Mouse (Mus musculus) limb, embryonic 13.5 days (tissue): ENCODE results near the gene Rtl5. TPM values are rescaled to one million over a fixed set of nuclear protein-coding genes. Genes with fewer than 3 reads are reported as not detected.

Experiments
- ATAC-seq: fragments of 200-750 bp; cut with Nextera tagmentation; 2 replicates; pipeline ENCODE4 v1.8.0; 2017; ENCODE audit warnings: low read depth, moderate number of reproducible peaks, moderate TSS enrichment; ENCODE audit not compliant: low FRiP score
- H3K27ac ChIP-seq: fragments of 300-500 bp; sonication (generic); 2 replicates; pipeline ENCODE4 v1.5.1; 2015; ENCODE audit warnings: inconsistent platforms, mild to moderate bottlenecking, moderate library complexity
- H3K27me3 ChIP-seq: fragments of 300-500 bp; sonication (generic); 2 replicates; pipeline ENCODE4 v1.6.1; 2015; ENCODE audit warnings: mild to moderate bottlenecking, inconsistent platforms
- H3K36me3 ChIP-seq: fragments of 300-500 bp; sonication (generic); 2 replicates; pipeline ENCODE4 v1.6.1; 2015; ENCODE audit warnings: inconsistent platforms, mild to moderate bottlenecking, moderate library complexity
- H3K4me1 ChIP-seq: fragments of 300-500 bp; sonication (generic); 2 replicates; pipeline ENCODE4 v1.6.1; 2015; ENCODE audit warnings: inconsistent platforms
- H3K4me2 ChIP-seq: fragments of 300-500 bp; sonication (generic); replicated peaks from 2 replicates; pipeline ENCODE4 v1.6.1; 2015; ENCODE audit warnings: inconsistent platforms, mild to moderate bottlenecking, moderate library complexity
- H3K4me3 ChIP-seq: fragments of 300-500 bp; sonication (generic); 2 replicates; pipeline ENCODE4 v1.5.1; 2015; ENCODE audit warnings: moderate library complexity, mild to moderate bottlenecking, inconsistent platforms
- H3K9ac ChIP-seq: fragments of 300-500 bp; sonication (generic); 2 replicates; pipeline ENCODE4 v1.6.1; 2015; ENCODE audit warnings: mild to moderate bottlenecking, inconsistent platforms
- H3K9me3 ChIP-seq: fragments of 300-500 bp; sonication (generic); 2 replicates; pipeline ENCODE4 v1.6.1; 2016; ENCODE audit warnings: inconsistent platforms
- WGBS: fragments of 180-500 bp; shearing (Covaris S2); methylation state at CpG from one replicate; pipeline ENCODE4 v1.1.7; 2015; 5-methylcytosine and 5-hydroxymethylcytosine counted together
- polyA plus RNA-seq: library from polyadenylated mRNA; unstranded; fragments of >200 nt; fragmentation: Nextera tagmentation; extraction: Ambion mirVana; gene quantifications from 2 replicates; pipeline ENCODE4 v1.2.1, GENCODE M21; 2015

Rtl5 gene
- polyA plus RNA-seq, 1 experiment from 2014 or later, result 3.8 TPM

DNA sequence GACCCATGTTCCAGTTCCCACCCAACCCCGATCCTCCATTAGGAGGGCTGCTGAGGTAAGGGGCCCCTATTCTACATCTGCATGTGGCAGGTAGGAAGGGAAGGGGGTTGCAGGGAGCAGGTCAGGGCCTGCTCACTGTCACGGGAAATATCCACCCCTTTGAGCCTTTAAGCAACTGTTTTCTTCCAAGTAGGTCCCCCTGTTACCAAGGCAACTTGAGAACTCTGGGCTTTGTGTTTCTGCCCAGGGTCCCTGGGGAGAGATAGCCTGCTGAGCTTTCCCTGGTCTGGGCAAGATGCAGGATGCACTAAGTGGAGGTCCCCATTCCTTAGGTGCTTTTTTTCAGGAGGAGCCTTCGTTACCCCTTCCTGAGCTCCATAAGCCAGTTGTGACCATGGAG lies 7.0 kb downstream of the Rtl5 start:
- Histone ChIP-seq H3K36me3 (no peaks in the 10 kb centered on the region), H3K27ac (no peak overlapping the region)

DNA sequence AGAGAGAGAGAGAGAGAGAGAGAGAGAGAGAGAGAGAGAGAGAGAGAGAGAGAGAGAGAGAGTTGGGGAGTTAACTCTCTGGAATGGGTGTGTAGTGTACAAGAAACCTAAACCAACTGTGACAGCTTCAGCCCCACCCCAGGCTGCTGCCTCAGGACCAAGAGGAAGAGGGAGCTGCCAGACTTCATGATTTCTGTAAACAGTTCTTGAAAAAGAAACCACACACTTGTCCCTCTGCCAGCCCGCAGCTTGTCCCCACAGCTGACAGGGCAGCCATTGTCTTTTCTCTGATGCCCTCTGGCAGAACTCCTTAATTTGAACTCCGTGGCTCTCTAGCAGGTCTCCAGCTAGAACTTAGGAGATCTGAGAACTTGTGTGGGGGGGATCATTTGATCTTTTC lies 10.2 kb downstream of the Rtl5 start:
- WGBS, result 51% methylated on average over 2 of the region's 2 CpGs
- no peak for ATAC-seq
- Histone ChIP-seq H3K36me3 (no peaks in the 10 kb centered on the region), H3K4me3 (no peak overlapping the region), H3K4me1 (peaks cover 17% of the 10 kb centered on the region), H3K9ac (no peak overlapping the region), H3K4me2 (no peak overlapping the region), H3K9me3 (no peaks in the 10 kb centered on the region), H3K27me3 (peaks cover 27% of the 10 kb centered on the region), H3K27ac (no peak overlapping the region)

More for the DNA sequence above, 7.0 kb downstream of the Rtl5 start:
- H3K9ac ChIP-seq, result no peak overlapping the region
- H3K9me3 ChIP-seq, result no peaks in the 10 kb centered on the region
- H3K27me3 ChIP-seq, result peaks cover 41% of the 10 kb centered on the region
- 35% methylated on average over 3 of the region's 3 CpGs for WGBS
- H3K4me2 ChIP-seq, result no peak overlapping the region
- no peak for ATAC-seq
- peaks cover 17% of the 10 kb centered on the region for H3K4me1 ChIP-seq
- no peak overlapping the region for H3K4me3 ChIP-seq

DNA sequence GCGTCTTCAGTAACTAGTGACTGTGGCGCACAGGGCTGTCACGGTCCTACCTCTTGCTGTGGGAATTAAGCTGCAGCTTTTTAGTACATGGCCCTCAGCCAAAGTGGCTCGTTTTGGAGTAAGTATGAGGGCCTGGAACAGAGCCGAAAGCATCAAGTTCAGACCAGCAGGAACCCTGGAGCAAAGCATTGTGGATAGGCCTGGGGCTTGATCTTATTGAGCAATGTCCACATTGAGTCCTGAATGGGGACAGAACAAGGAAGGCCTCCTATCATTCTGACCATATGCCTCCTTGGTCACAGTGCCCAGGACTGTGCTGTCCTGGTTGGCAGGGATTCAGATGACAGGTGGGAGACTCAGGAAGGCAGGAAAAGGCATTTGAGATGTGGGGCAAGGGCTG lies 10.9 kb downstream of the Rtl5 start:
- Histone ChIP-seq H3K9me3 (no peaks in the 10 kb centered on the region), H3K9ac (no peak overlapping the region), H3K27me3 (peaks cover 21% of the 10 kb centered on the region; the same call in 1 of the 2 replicates), H3K36me3 (no peaks in the 10 kb centered on the region), H3K4me1 (peaks cover 14% of the 10 kb centered on the region), H3K27ac (no peak overlapping the region), H3K4me3 (no peak overlapping the region), H3K4me2 (no peak overlapping the region)
- ATAC-seq, result no peak
- 55% methylated on average over 5 of the region's 5 CpGs for WGBS

DNA sequence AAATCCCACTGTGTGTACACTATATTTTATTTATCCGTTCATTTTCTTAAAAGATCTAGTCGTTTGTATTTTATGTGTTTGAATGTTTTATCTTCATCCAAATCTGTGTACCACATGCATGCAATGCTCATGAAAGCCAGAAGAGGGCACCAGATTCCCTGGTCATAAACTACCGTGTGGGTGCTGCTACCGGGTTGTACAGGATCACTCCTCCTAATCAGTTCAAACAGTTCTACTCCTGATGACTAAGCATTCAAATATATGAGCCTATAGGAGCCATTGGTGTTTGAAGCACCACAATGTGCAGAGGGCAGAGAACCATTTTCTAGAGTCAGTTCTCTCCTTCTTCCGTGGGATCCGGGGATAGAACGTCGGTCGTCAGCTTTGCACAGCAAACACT lies 11.7 kb downstream of the Rtl5 start:
- Histone ChIP-seq H3K4me2 (no peak overlapping the region), H3K27ac (no peak overlapping the region), H3K27me3 (peaks cover 19% of the 10 kb centered on the region; the same call in 1 of the 2 replicates), H3K9me3 (no peaks in the 10 kb centered on the region), H3K4me1 (peaks cover 12% of the 10 kb centered on the region), H3K4me3 (no peak overlapping the region), H3K36me3 (no peaks in the 10 kb centered on the region), H3K9ac (no peak overlapping the region)
- WGBS, result 67% methylated on average over 9 of the region's 9 CpGs
- no peak for ATAC-seq

DNA sequence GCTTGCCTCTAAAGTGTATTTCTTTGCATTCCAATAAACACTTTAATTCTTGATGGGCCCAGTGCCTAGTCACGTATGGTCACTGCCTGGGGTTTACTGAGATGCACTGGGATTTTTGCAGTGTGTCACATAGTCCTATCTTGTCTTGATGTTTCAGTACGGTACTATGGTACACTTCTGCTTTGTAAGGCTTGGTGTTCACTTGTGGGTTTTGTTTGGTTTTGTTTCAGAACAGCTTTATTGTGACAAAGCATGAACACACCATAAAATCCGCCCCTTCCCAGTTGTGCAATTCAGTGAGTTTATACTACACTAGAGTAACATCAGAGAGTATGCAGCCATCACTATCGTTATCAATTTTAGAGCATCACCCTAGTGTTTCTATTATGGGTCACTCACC lies 17.1 kb downstream of the Rtl5 start:
- 89% methylated on average over 4 of the region's 4 CpGs for WGBS
- H3K27me3 ChIP-seq, result peaks cover 11% of the 10 kb centered on the region; the same call in 1 of the 2 replicates
- H3K4me2 ChIP-seq, result no peak overlapping the region
- no peaks in the 10 kb centered on the region for H3K9me3 ChIP-seq
- no peaks in the 10 kb centered on the region for H3K36me3 ChIP-seq
- no peak overlapping the region for H3K27ac ChIP-seq
- H3K4me1 ChIP-seq, result no peaks in the 10 kb centered on the region
- H3K9ac ChIP-seq, result no peak overlapping the region
- no peak overlapping the region for H3K4me3 ChIP-seq
- ATAC-seq, result no peak

DNA sequence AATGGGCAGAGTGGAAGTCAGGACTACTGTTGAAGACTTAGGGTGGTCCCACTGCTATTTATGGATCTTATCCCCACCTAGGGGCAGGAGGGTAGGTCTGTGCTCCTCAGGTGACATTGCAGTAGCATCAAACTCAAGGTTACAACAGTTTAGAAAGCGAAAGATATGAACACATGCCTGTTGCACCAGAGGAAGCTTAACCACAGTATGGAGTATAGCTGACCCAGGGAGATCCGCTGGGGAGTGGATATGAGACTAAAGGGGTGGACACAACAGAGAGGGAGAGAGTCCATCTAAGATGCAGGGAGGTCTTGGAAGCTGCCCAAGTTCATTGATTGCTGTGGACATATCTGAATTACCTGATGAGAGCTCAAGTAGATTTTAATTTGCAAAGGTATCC lies 17.7 kb downstream of the Rtl5 start:
- Histone ChIP-seq H3K27ac (no peak overlapping the region), H3K4me3 (no peak overlapping the region), H3K9ac (no peak overlapping the region), H3K27me3 (peaks cover 15% of the 10 kb centered on the region; the same call in 1 of the 2 replicates), H3K36me3 (no peaks in the 10 kb centered on the region), H3K9me3 (no peaks in the 10 kb centered on the region), H3K4me1 (no peaks in the 10 kb centered on the region), H3K4me2 (no peak overlapping the region)
- no peak for ATAC-seq
- WGBS, result 86% methylated on average over 2 of the region's 2 CpGs

DNA sequence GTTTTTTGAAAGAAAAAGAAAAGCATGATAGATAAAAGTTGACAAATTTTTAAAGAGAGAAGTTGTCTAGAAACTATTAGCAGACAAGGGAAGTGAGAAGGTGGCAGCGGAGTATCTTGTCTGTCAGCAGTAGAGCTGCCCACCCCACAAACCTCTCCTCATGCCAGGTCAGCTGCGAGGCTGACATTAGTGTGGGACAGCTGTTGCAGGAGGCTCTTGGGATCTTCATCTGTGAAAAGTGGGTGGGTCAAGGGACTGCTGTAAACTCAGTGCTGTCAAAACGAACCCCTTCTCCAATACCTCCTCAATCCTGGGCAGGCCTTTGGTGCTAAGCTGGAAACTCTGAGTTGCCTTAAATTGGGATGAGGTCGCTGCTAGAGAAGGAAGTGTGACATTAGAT lies 19.9 kb downstream of the Rtl5 start:
- H3K27me3 ChIP-seq, result peaks cover 18% of the 10 kb centered on the region; the same call in 1 of the 2 replicates
- WGBS, result 71% methylated on average over 4 of the region's 4 CpGs

DNA sequence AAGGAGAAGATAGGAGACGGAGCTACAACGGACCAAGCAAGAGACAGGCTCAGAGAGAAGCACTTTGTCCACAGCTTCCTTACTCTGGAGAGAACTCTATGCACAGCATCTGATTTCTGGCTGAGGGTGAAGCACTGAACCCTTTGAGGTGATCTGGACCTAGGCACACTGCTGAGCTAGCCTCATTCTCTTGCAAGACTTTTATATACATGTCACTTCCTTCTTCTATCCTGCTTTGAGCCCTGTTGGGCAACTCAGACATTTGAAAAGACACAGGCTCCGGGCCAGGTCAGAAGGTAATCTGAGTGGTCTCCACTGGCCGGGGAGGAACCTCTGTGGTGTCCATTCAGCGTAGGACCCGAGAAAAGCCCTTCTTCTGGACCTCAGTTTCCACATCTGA lies 20.6 kb downstream of the Rtl5 start:
- no peak overlapping the region for H3K27ac ChIP-seq
- no peak overlapping the region for H3K9ac ChIP-seq
- H3K4me1 ChIP-seq, result no peaks in the 10 kb centered on the region
- peaks cover 18% of the 10 kb centered on the region; the same call in 1 of the 2 replicates for H3K27me3 ChIP-seq
- no peak overlapping the region for H3K4me2 ChIP-seq
- no peaks in the 10 kb centered on the region for H3K9me3 ChIP-seq
- ATAC-seq, result no peak
- no peak overlapping the region for H3K4me3 ChIP-seq
- 81% methylated on average over 6 of the region's 6 CpGs for WGBS
- no peaks in the 10 kb centered on the region for H3K36me3 ChIP-seq

More for the DNA sequence above, 19.9 kb downstream of the Rtl5 start:
- H3K27ac ChIP-seq, result no peak overlapping the region
- no peak overlapping the region for H3K9ac ChIP-seq
- ATAC-seq, result no peak
- H3K4me1 ChIP-seq, result no peaks in the 10 kb centered on the region
- no peaks in the 10 kb centered on the region for H3K36me3 ChIP-seq
- H3K9me3 ChIP-seq, result no peaks in the 10 kb centered on the region
- H3K4me3 ChIP-seq, result no peak overlapping the region
- no peak overlapping the region for H3K4me2 ChIP-seq

DNA sequence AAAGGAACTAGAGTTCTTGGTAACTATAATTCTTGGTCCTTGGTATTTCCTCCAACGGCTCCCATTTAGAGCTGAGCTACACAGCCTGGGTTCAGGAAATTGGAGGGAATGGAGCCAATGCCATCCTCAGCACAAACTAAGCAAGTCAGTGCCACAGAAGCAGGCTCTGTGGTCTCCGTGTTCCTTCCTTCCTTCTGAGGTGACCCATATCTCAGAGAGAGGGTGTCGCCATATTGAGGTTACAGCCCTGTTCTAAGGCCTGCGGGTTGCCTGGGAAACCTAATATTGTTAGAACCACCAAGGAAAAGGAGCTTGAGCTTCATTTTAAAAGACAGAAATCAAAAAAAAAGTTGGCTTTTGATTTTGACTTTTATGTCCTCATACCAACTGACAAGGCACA lies 28.7 kb downstream of the Rtl5 start:
- H3K9ac ChIP-seq, result no peak overlapping the region
- ATAC-seq, result no peak
- no peaks in the 10 kb centered on the region for H3K9me3 ChIP-seq
- peaks cover 5% of the 10 kb centered on the region for H3K4me1 ChIP-seq
- no peak overlapping the region for H3K4me2 ChIP-seq
- peaks cover 18% of the 10 kb centered on the region for H3K27me3 ChIP-seq
- no peak overlapping the region for H3K4me3 ChIP-seq
- 87% methylated on average over 4 of the region's 4 CpGs for WGBS
- no peaks in the 10 kb centered on the region for H3K36me3 ChIP-seq
- no peak overlapping the region for H3K27ac ChIP-seq

DNA sequence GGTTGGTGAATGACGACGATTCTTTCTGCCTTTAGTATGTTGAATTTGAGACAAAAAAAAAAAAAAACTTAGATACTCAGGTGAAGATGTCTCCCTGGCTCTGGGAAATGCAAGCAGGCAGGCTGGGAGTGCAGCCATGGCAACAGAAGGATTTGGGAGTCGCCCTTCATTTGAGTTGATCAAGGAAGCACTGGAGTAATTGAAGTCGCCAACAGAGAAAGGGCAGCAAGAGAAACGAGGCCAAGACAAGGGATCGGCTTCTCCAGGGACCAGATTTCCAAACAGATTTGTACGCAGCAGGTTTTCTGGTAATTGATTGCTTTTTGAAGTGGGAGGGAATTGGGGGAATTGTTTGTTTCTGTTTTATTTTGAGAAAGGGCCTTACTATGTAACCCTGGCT lies 29.5 kb downstream of the Rtl5 start:
- H3K27me3 ChIP-seq, result peaks cover 21% of the 10 kb centered on the region
- H3K4me1 ChIP-seq, result peaks cover 5% of the 10 kb centered on the region
- ATAC-seq, result no peak
- no peak overlapping the region for H3K27ac ChIP-seq
- H3K36me3 ChIP-seq, result no peaks in the 10 kb centered on the region
- no peak overlapping the region for H3K9ac ChIP-seq
- no peaks in the 10 kb centered on the region for H3K9me3 ChIP-seq
- no peak overlapping the region for H3K4me2 ChIP-seq
- WGBS, result 63% methylated on average over 7 of the region's 7 CpGs
- no peak overlapping the region for H3K4me3 ChIP-seq

DNA sequence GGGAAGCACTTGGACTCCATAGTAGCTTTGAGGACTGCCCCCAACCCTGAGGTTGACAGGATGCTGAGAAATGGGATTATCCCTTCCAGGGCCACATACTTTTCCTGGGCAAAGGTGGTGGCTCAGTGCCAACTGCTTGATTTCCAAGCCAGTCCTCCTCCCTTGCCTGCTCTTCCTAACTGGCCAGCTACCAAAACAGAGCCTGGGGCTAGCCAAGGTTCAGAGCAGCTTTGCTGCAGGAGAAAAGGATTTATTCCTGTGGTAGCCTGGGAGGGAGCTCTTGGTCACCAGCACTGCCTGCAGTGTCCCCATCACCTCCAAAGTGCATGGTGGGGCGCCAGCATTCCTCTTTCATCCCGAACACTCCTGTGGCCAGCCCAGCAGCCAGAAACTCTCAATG lies 33.6 kb downstream of the Rtl5 start:
- Histone ChIP-seq H3K4me3 (no peak overlapping the region), H3K9ac (no peak overlapping the region), H3K9me3 (no peaks in the 10 kb centered on the region), H3K27ac (no peak overlapping the region), H3K27me3 (peaks cover 22% of the 10 kb centered on the region; the same call in 1 of the 2 replicates), H3K4me1 (peaks cover 5% of the 10 kb centered on the region), H3K4me2 (no peak overlapping the region), H3K36me3 (no peaks in the 10 kb centered on the region)
- 70% methylated on average over 2 of the region's 2 CpGs for WGBS
- ATAC-seq, result no peak

DNA sequence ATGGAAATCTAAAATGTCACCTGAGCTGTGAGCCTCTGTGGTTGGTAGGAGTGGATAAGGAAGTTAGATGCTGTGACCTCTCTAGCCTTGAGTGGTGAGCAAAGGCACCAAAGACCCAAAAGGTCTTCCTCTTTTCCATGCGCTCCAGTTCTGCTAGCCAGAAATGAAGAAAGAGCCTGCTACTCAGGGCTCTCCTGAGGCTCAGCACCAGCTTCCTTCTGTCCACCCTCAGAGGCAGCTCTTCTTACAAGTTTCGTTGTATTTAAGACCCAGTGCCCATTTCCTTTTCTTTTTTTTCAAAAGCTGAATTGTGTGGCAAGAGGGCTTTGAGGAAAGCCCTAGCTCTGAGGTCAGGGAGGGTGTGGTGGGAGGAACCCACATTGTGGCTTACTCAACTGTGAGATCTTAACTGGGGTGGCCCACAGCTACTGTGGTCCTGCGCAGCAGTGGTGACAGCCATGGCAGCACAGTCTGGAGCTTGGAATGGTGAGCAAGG lies 34.2 kb downstream of the Rtl5 start:
- Histone ChIP-seq H3K27me3 (peaks cover 18% of the 10 kb centered on the region; the same call in 1 of the 2 replicates), H3K4me2 (no peak overlapping the region), H3K4me3 (no peak overlapping the region), H3K9ac (no peak overlapping the region), H3K36me3 (no peaks in the 10 kb centered on the region), H3K4me1 (peaks cover 5% of the 10 kb centered on the region), H3K27ac (no peak overlapping the region), H3K9me3 (no peaks in the 10 kb centered on the region)
- ATAC-seq, result no peak
- WGBS, result 87% methylated on average over 3 of the region's 3 CpGs

DNA sequence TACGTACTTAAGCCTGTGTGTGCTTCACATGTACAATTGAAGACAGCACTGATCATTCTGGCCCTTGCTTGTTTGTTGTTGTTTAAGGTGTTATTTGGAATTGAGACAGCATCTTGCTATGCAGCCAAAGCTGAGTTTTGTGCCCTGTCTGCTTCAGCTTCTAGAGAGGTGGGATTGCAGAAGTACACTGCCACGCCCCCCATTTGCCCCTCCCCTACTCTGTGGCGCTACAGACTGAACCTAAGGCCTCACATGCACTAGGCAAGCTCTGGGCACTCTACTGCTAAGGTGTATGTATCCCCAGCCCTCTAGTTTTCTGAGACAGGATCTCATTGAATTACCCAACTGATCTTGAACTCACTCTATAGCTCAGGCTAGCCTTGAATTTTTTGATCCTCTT lies 35.4 kb downstream of the Rtl5 start:
- H3K27me3 ChIP-seq, result peaks cover 22% of the 10 kb centered on the region; the same call in 1 of the 2 replicates
- no peak overlapping the region for H3K9ac ChIP-seq
- ATAC-seq, result no peak
- no peak overlapping the region for H3K27ac ChIP-seq
- H3K4me3 ChIP-seq, result no peak overlapping the region
- no peaks in the 10 kb centered on the region for H3K36me3 ChIP-seq
- H3K4me2 ChIP-seq, result no peak overlapping the region
- H3K9me3 ChIP-seq, result no peaks in the 10 kb centered on the region
- 73% methylated on average over 3 of the region's 3 CpGs for WGBS
- H3K4me1 ChIP-seq, result peaks cover 5% of the 10 kb centered on the region
